Mouse (Mus musculus) frontal cortex, postnatal 36 days (tissue): ENCODE data around the gene Cpb2.

ENCODE experiments used
- DNase-seq, 2 experiments: peaks; one replicate each; pipeline ENCODE4 v3.0.0; 2022; ENCODE audit warnings: low spot score in 2 of 2

Cpb2 gene

GRCm38 (mm10) chr14:75246024-75247000 is 4.2 kb downstream of the Cpb2 start:
- DNase-seq = no peak

GRCm38 (mm10) chr14:75250432-75250831 is 8.3 kb downstream of the Cpb2 start:
- no peak for DNase-seq

GRCm38 (mm10) chr14:75256521-75256920 is 14.4 kb downstream of the Cpb2 start:
- DNase-seq = no peak

GRCm38 (mm10) chr14:75269531-75269930 is 27.4 kb downstream of the Cpb2 start:
- DNase-seq = no peak

GRCm38 (mm10) chr14:75279716-75280115 is 37.6 kb downstream of the Cpb2 start:
- DNase-seq = peak; percentile 3 to 13

- DNase-seq = no peak
Measured at GRCm38 (mm10) chr14:75280406-75280805, 38.3 kb downstream of the Cpb2 start.

GRCm38 (mm10) chr14:75283609-75284192 is 41.6 kb downstream of the Cpb2 start:
- no peak for DNase-seq

GRCm38 (mm10) chr14:75284193-75284915 is 42.3 kb downstream of the Cpb2 start, which contains the start of gene Zc3h13:
Gene Zc3h13, plus strand, starts transcription at chr14:75284373.
- peak; percentile 96 to 97 for DNase-seq

- DNase-seq = no peak
Measured at GRCm38 (mm10) chr14:75301081-75301480, 59.0 kb downstream of the Cpb2 start.

- no peak for DNase-seq
Measured at GRCm38 (mm10) chr14:75303807-75304206, 61.7 kb downstream of the Cpb2 start.

GRCm38 (mm10) chr14:75307855-75308254 is 65.8 kb downstream of the Cpb2 start:
- DNase-seq = no peak

GRCm38 (mm10) chr14:75309336-75309992 is 67.4 kb downstream of the Cpb2 start:
- no peak for DNase-seq

GRCm38 (mm10) chr14:75314484-75314883 is 72.4 kb downstream of the Cpb2 start:
- DNase-seq = no peak

GRCm38 (mm10) chr14:75318736-75319135 is 76.6 kb downstream of the Cpb2 start:
- DNase-seq = no peak

GRCm38 (mm10) chr14:75320269-75320668 is 78.2 kb downstream of the Cpb2 start:
- no peak for DNase-seq

GRCm38 (mm10) chr14:75323354-75323753 is 81.3 kb downstream of the Cpb2 start:
- no peak for DNase-seq

GRCm38 (mm10) chr14:75328062-75328461 is 86.0 kb downstream of the Cpb2 start:
- no peak for DNase-seq

GRCm38 (mm10) chr14:75330621-75331020 is 88.5 kb downstream of the Cpb2 start:
- no peak for DNase-seq
